Mouse (Mus musculus) right cerebral cortex, postnatal 36 days (tissue): Measurements from ENCODE around the gene Dad1.
A peak's percentile ranks its signal among the peaks of the same experiment; 100 is the strongest.

Experiments used
- DNase-seq, 2 experiments: peaks; one replicate each; pipeline ENCODE4 v3.0.0; 2022; ENCODE audit warnings: low spot score in 2 of 2, mixed read lengths in 1 of 2

Gene Dad1

DNA sequence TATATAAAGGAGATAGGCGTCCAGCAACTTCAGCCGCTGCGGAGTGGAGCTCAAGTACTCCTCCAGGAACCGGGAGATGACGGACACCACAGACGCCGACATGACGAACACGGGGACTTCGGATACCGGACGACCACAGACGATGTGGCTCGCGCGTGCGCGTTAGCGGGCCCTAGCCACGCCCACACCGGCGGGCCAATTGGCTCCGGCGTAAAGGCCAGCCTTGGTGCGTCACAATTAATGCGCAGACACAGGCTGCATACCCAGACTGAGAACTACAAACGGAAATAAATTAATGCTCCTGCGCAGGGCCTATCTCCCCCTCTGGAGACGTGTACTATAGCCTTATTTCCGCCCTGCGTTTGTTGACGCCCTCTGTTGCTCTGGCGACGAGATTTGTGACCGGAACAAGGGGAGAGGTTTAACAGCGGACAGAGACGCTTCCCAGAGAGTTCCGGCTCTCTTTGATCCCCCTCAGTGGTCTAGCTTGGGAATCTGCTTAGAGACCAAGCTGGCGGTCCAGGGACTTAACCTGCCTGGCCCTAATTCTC is at the start of gene Dad1, which contains the start of gene Abhd4:
Gene Dad1, minus strand, starts transcription at position 364 of the 551 bp plus-strand sequence.
Gene Abhd4, plus strand, starts transcription at position 448 of the 551 bp plus-strand sequence.
- DNase-seq: peak; percentile 97 to 98

DNA sequence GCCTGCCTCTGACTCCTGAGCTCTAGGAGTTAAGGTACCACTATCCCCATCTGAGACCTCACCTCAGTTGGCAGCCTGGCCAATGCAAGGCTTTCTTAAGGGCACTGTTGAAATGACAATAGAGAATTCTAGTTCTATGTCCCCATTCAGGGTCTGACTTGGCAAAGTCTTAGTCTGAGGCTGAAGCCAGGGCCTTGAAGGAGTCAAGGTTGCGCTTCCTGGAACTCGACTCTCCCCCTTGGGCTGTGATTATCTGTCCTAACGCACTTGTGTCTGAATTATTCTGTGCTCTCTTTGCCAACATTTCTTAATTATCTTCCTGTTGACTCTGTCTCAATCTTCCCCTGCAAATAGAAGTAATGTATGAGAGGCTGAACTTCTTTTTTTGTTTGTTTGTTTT is 46.8 kb upstream of the Dad1 start:
- DNase-seq: no peak

- DNase-seq: no peak
These were observed 46.2 kb upstream of the Dad1 start for GRCm38 (mm10) chr14:54300136-54300535.

- no peak for DNase-seq
These were observed 30.9 kb upstream of the Dad1 start, which contains the start of gene Olfr49 for GRCm38 (mm10) chr14:54284839-54285238. Gene Olfr49, minus strand, starts transcription at chr14:54284939.

DNA sequence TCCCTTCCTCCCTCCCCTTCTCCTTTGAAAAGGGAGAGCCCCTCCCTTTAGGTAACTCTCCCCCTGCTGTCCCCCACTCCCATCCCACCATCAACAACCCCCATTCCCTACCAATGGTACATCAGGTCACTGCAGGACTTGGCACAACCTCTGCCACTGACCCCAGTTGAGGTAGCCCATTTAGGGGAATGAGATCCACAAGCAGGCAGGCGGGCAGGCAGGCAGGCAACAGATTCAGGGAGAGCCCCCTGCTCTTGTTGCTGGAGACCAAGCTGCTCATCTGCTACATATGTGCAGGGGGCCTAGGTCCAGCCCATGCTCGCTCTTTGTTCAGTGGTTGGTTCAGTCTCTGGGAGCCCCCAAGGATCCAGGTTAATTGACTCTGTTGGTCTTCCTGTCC is 22.5 kb upstream of the Dad1 start:
- DNase-seq: no peak

GRCm38 (mm10) chr14:54272696-54273095 is 18.8 kb upstream of the Dad1 start:
- DNase-seq: no peak

DNA sequence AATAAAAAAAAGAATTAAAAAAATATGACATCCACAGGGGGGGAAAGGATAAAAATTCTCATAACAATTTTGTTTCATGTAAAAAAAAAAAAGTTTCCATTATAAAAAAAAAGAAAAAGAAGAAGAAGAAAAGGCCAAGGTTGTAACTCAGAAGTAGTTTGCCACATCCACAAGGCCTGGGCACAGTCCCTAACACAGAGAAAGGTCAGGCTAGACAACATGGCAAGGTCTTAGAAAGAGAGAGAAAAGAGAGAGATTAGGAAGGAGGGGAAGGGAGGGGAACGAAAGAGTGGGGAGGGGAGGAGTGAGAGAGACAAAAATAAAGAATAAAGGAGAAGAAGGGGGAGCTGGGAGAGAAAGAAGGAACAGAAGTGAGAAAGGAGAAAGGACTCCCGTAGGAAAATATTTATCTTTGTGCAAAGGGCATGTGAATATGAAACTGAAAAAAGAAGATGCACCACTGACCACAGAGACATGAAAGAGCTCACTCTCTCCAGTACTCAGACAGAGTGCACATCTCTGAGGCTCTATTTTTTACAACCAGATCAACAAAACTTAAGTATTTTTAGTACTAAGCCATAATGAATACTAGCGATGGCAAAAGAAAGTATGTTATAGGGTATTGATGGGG is 18.2 kb upstream of the Dad1 start:
- DNase-seq: no peak

DNA sequence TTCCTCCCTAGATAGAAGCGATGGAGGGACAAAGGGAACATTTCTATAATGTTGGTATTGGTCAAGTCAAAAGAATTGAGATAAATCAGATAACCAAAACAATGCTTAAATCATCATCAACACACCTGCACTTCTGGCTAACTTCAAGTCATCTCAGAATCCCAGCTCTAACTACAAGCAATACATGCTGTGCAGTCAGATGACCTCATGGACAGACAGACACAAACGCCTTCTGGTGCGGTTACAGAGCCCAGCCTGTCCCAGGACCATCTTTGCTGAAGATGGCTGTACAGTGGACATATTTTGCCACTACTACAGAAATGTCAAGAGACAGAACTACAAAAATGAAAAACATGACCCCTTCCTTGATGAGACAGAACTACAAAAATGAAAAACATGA is 16.5 kb upstream of the Dad1 start:
- DNase-seq: no peak

DNA sequence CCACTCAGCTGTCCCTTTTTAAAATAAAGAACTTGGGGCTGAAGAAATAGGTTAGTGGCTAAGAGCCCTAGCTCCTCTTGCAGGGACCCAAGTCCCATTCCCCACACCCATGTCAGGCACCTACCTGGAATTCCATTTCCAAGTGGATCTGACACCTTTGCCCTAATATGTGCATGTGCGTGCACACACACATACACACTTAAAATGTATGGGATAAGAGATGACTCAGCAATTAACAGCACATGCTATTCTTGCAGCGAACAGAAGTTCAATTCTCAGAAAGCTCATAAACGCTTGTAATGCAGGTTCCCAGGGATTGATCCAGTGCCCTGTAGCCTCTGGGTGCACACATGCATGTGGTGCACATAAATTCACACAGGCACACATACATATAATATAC is 15.7 kb upstream of the Dad1 start:
- DNase-seq: no peak

GRCm38 (mm10) chr14:54267966-54268365 is 14.1 kb upstream of the Dad1 start:
- DNase-seq: no peak

GRCm38 (mm10) chr14:54265951-54266350 is 12.0 kb upstream of the Dad1 start:
- no peak for DNase-seq

DNA sequence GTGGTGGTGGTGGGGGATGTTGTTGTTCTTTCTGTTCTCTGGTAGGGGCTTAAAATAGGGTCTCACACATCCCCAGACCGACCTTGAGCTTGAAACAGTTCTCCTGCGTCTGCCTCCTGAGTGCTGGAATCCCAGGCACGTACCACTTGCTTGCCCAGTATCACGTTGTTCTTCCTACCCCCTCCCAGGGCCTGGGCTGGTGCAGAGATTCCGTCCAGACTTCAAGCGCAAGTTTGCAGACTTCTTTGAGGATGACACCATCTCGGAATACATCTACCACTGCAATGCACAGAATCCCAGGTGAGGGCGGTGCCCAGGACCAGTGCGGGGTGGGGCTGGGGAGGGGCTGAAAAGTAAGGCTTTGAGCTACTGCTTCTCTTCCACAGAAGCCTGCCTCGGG is 11.2 kb upstream of the Dad1 start:
- no peak for DNase-seq

- no peak for DNase-seq
These were observed 10.3 kb upstream of the Dad1 start for GRCm38 (mm10) chr14:54264231-54264630.

DNA sequence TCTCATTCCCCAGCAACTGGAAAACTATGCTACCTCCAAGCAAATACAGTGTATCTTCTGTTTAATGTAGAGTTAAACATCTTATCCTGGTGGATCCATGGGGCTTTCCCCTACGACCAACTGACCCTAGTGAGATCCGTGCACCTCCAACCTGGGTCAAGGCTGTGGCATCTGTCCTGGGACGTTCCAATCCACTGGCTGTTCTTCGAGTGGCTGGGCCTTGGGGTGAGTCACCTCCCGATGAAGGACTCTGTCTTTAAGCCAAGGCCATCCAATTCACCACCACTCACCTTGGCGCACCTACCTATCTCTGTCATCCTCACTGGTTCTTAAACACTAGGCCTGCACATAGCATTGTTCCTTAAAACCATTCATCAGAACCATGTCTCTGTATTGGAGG is 9.2 kb upstream of the Dad1 start:
- no peak for DNase-seq

DNA sequence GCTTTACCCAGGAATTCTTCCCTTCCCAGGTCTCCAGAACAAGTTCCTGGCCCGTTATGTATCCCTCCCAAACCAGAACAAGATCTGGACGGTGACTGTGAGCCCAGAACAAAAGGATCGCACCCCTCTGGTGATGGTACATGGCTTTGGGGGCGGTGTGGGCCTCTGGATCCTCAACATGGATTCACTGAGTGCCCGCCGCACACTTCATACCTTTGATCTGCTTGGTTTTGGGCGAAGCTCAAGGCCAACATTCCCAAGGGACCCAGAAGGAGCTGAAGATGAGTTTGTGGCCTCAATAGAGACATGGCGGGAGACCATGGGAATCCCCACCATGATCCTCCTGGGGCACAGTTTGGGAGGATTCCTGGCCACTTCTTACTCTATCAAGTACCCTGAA is 8.7 kb upstream of the Dad1 start:
- no peak for DNase-seq

DNA sequence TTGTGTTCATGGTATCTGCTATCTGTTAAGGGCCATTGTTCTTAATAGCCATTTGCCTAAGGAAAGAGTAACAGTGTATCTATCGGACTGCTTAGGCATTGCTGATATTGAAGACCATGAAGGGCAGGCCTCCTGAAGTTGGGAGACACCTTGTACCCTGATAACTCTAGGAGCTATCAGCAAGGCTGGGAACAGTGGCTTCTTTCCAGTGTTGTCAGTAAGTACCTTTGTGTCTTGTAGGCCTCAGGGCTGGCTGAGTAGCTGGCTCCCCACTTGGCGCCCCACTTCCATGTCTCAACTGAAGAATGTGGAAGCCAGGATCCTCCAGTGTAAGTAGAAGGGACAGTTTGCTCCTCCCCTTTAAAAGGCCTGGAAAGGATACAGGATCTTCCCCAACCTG is 7.5 kb upstream of the Dad1 start:
- DNase-seq: no peak

DNA sequence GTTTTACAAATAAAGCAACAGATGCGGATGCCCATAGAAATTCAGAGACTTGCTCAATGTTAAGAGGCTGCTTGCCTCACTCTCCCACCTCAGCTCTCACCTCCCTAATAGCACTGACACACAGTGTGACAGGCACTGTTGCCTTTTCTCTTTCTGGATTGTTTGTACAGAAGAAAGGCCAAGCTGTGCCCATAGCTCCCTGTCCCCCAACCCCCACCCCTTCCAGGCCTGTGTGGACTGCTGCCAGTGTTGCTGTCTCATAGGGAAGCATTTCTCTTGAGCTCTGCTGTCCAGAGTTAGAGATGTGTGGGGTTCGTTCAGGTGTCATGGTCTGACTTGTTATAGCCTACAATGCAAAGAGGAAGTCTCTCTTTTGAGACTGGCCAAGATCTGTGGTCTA is 6.3 kb upstream of the Dad1 start:
- no peak for DNase-seq

- no peak for DNase-seq
These were observed 5.8 kb upstream of the Dad1 start for GRCm38 (mm10) chr14:54259722-54260085.

DNA sequence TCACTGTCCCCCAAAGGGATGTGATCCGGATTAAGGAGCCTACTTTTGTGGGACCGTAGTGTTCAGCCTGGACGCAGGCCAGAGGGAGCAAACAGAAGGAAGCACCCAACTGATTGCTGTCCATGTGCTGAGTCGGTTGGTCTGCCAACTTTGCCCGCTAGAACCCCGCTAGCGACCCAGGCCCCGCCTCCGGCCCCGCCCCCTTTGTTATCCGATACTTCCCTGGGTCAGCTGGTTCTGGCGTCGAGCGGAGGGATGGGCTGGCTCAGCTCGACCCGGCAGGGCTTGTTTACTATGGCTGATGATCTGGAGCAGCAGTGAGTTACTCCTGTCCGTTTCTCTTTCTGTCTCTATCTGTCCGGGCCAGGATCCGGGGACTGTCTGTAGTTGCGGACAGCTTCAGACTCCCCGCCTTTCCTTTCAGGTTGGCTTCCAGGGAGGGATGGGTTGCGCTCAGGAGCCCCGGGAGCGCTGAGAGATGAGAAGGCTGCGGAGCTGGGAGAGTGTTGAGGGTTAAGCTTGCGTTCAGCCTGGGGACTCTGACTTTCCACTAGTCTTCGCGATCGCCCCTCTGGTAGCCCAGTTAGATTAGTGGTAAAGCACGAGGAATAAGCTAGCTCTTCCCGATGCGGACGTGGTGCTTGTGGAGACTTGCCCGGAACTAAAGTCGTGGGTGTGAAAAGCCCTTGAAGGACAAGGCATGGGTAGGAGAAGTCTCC is 5.3 kb upstream of the Dad1 start:
- DNase-seq: peak; percentile 59 to 60

DNA sequence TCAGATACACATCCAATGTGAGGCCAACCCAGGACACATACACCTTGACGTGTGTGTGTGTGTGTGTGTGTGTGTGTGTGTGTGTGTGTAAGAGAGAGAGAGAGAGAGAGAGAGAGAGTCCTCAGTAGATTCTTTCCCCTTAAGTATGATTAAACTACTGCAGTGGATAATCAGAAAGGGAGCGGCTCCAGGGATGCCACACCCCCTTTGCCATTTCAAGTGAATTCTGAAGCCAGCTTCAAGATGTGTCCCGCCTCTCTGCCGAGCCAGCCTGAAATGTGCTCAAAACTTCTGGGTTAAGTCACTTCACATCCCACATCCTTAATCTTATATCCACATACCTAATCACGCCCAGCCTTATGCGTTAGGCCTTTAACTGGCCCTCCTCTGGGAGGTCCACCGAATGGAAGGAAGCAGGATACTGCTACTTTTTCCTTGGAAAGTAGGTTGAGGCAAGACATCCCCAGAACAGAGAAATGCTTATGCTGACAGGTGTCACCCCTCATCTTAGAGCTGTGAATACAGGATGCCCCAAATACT is 4.3 kb upstream of the Dad1 start:
- DNase-seq: no peak

DNA sequence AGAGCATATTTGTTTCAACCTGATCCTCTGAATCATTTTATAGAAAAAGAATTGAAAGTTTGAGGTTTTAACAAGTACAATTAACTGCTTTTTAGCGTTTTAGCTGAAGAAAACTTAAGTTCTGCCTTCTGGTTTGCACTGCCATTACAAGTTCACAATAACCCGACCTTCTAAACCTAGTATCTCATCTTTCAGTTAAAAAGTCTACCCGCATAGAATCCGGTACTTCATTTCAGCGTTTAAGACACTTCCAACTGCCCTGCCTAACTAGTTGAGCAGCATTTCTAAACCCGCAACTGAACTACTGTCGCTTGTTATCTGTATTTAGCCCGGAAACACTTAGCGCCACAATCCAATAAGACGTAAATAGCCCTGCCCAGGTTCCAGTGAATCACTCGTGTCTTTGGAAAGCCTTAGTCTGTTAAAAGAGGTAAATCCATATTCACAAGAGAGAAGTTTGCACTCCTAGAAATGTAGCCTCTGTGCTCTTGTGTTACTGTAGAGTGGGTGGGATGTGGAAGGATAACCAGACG is 832 bp upstream of the Dad1 start:
- DNase-seq: no peak

DNA sequence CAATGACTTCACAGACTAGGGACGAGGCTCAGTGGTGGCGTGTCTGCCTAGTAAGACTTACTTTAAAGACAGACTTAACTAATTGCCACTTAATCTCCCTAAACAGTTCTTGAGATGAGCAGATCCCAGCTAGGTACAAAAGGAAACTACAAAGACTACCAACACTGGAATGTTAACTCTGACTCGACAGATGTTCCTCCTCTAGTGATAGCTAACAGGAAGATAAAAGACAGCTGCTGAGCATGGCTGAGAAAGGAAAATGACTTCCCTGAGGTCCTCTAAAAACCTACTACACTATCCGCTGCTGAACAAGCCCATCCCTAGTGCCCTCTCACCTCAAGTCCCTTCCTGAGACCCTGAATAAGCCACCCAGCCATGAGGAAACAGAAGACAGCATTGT is 3.8 kb downstream of the Dad1 start:
- DNase-seq: no peak

DNA sequence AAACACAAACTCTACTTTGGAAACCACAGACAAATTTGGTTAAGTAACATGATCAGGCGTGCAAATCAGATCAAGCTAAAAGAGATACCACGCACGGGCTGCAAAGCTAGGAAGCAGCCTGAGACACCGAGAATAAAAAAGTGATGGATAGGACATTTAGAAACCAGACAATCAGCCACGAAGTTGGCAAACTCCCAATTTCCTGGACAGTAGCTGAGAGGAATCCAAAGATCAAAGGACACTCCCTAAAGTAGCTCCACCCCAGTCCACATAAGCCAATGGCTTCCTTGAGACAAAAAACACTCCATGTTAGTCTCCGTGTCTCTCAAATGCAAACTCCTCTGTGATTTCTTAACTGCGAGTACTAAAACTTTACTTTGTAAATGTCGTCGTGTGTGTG is 4.6 kb downstream of the Dad1 start:
- no peak for DNase-seq
